Mouse (Mus musculus) cerebellum, postnatal 14 days (tissue): Measurements from ENCODE around the gene Slc9a3r2.

Source experiments
- DNase-seq, 2 experiments: peaks; one replicate each; pipeline ENCODE4 v3.0.0; 2021; ENCODE audit warnings: mixed read lengths in 2 of 2

Slc9a3r2 gene

GRCm38 (mm10) chr17:24635024-24635423, 15.1 kb downstream of the Slc9a3r2 start:
- DNase-seq: no peak

- DNase-seq: no peak
Observed at GRCm38 (mm10) chr17:24633831-24634230, 16.3 kb downstream of the Slc9a3r2 start.

GRCm38 (mm10) chr17:24632813-24633449, 17.2 kb downstream of the Slc9a3r2 start:
- peak; percentile 44 to 46 for DNase-seq

- peak; percentile 81 to 84 for DNase-seq
Observed at GRCm38 (mm10) chr17:24632167-24632812, 17.8 kb downstream of the Slc9a3r2 start, which contains the start of the genes Tsc2 and Nthl1. Gene Tsc2, minus strand, starts transcription at chr17:24632630. Gene Nthl1, plus strand, starts transcription at chr17:24632680.

- no peak for DNase-seq
Observed at GRCm38 (mm10) chr17:24630072-24630471, 20.1 kb downstream of the Slc9a3r2 start.

- DNase-seq: peak; percentile 88 to 91
Observed at GRCm38 (mm10) chr17:24628646-24629045, 21.5 kb downstream of the Slc9a3r2 start.

DNA sequence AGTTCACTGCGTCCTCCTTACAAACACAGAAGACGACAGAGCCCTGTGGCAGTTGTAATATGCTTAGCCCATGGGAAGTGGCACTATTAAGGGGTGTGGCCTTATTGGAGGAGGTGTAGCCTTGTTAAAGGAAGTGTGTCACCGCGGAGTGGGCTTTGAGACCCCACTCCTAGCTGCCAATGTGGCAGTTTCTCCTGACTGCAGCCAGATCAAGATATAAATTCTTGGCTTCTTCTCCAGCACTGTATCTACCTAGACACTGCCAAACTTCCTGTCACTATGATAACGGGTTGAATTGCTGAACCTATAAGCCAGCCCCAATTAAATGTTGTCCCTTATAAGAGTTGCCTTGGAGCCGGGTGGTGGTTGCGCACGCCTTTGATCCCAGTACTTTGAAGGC, 24.7 kb downstream of the Slc9a3r2 start:
- no peak for DNase-seq

GRCm38 (mm10) chr17:24617561-24618194, 32.4 kb downstream of the Slc9a3r2 start:
- no peak for DNase-seq

DNA sequence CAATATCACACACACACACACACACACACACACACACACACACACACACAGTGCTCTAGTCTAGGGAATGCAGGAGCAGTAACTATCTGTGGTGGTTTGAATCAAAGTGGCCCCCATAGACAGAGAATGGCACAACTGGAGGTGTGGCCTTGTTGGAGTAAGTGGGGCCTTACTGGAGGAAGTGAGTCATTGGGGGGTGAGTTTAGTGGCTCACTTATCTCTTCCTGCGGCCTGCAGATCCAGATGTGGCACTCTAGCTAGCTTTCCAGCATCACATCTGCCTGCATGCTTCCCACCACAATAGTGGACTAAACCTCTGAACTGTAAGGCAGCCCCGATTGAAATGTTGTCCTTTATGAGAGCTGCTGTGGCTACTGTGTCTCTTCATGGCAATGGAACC, 39.4 kb downstream of the Slc9a3r2 start:
- no peak for DNase-seq

DNA sequence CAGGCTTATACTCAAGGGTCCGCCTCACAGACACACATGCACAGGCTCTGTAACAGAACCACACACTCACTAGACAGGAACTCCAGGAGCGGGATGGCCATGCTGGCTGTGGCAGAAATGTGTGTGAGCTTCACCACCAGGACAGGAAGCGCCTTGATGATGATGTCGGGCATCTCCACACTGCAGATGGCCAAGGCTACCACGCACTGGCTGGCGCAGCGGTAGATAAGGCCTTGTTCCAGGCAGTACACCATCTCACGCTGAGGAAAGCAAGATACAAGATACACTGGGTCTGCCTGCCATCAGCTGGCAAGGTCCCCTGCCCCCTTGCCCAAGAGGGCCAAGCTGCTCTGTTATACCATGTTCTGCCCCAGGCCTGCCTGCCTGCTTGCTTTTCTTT, 41.3 kb downstream of the Slc9a3r2 start:
- no peak for DNase-seq

DNA sequence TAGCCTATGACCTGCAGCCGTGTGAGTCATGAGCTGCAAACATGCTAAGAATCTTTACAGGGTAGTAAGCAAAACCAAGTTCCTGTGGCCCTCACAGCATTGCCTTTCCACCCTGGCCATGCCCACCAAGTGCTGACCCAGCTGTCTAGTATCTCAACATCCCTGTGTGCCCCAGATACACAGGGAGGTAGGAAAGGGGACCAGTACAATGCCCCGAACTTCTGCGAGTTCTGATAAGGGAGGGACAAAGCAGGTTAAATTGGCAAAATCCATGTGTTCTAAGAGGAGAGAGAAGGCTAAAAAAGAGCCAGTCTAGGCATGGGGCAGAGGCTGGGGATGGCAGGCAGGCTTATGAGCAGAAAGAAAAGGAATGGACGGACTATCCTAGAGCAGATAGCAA, 41.8 kb downstream of the Slc9a3r2 start:
- no peak for DNase-seq

DNA sequence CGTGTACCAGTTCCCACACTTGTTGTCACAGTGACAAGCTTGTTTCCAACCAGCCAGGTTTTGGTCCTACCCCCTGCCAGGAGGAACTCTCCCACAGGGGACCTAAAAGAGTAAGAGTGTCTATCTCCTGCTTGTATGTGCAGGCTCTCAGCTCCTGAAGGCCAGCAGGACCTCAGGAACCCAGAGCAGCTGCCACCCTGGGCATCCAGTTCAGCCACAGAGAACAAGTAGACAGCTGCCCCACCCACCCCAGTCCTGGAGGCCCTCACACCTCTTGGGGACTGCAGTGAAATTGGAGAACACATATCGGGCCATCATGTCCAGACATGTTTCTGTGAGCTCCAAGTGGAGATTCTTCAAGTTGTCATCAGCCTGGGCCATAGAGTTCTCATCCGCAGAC, 45.6 kb downstream of the Slc9a3r2 start:
- no peak for DNase-seq

DNA sequence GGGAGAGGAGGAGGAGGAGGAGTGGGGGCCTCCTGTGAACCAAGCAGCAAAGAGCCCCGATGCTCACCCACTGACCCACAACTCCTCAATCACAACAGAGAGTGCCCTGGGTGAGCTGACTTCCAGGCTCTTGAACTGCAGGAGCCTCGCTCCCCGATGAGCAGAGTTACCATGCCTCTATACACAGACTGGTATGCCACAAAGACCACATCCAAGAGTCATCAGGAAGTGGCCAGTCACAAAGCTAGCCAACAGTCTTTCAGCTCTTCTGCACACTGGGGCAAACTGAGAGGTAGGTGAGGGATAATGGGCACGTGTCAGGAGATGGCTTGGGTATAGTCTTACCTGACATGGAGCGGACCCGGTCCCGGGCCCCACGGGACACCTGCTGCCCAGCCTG, 46.2 kb downstream of the Slc9a3r2 start:
- DNase-seq: no peak

- peak; percentile 34 to 39 for DNase-seq
Observed at GRCm38 (mm10) chr17:24600502-24600901, 49.6 kb downstream of the Slc9a3r2 start.

DNA sequence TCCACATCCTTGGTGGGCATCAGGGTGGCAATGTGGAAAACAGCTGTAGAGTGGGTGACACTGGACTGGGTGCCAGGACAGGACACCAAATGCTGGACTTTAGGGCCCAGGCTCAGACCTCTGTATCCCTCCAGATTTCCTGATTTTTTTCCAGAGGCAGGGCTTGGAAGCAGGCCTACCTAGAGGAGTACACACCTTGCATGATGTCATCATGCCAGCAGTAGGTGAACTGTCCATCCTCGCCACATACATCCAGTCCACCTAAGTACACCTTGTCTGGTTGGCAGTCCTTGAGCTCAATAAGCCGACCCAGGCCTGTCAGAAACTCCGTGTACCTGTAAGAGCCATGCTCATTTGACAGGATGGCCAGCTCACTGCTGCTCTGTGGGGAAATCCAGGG, 52.1 kb downstream of the Slc9a3r2 start:
- DNase-seq: no peak

DNA sequence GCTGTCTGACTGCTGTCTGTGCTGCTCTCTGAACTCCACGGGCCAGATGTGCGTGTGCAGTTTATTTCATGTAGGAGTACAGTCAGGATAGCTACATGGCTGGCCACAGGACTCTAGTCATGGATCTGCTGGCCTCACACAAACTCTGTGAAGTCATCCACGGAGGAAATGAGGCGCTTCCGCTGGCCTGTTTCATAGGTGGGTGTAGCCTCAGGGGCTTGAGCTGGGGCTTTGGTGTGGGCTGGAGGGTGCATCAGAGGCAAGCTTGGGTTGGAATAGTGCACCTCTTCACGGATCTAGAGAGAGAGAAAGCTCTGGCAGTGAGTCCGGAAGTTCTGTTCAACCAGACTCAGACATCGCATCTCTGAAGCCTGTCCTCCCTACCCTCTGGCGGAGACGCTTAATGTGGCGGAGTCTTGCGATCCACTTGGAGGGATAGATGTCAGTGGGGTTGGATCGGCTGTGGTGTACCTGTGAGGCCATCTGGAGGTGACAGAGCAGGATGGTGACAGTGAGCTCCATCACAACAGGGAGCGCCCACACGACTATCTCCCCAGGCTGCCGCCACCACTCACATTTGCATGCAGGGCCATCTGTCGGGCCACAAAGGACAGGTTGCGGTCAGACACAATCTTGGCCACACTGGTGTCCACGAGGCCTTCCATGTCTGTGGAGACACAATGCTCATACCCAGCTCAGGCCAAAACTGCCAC, 53.5 kb downstream of the Slc9a3r2 start:
- DNase-seq: peak; percentile 71 to 82

- DNase-seq: peak in 1 of 2 experiments; percentile 35
Observed at GRCm38 (mm10) chr17:24596073-24596466, 54.1 kb downstream of the Slc9a3r2 start.

GRCm38 (mm10) chr17:24595126-24596072, 54.7 kb downstream of the Slc9a3r2 start:
- DNase-seq: peak; percentile 68 to 77

GRCm38 (mm10) chr17:24593992-24594890, 55.9 kb downstream of the Slc9a3r2 start:
- DNase-seq: peak; percentile 28 to 52

GRCm38 (mm10) chr17:24593248-24593647, 56.9 kb downstream of the Slc9a3r2 start:
- DNase-seq: no peak

DNA sequence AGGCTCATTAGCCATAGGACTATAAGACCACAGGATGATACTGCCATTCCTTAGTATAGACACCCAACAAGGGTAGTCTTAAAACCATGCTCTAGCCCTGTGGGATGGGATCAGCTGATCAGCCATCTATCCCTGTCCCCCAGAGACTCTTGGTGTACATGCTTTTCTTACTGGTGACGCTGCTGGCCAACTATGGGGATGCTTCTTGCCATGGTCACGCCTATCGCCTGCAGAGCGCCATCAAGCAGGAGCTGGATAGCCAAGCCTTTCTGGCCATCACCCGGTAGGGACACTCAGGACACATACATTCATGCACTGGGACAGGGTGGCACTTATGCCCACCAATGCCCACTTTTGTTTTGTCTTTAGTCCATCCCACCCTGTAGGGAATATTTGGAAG, 58.4 kb downstream of the Slc9a3r2 start:
- DNase-seq: no peak
